Mouse (Mus musculus): ENCODE measurements around the gene Plcxd1. TPM values are rescaled to one million over a fixed set of nuclear protein-coding genes. Genes with fewer than 3 reads are reported as not detected.
"Not testable (repeated sequence)": the region's sequence is repeated elsewhere in the genome, so short reads cannot be mapped to it uniquely, and the experiment has no call there.

Gene Plcxd1
- polyA plus RNA-seq (2017; shearing (Covaris generic)): 1 to 10 TPM in 1 of 2 experiments, under 1 TPM in 1; 0.63 to 1.6 TPM

GRCm38 (mm10) chr5:110099656-110100580 lies at the start of gene Plcxd1:
Gene Plcxd1, plus strand, starts transcription at chr5:110099969.
- ATAC-seq: no peak

GRCm38 (mm10) chr5:110057637-110058408 lies 41.9 kb upstream of the Plcxd1 start:
- peak; percentile 100 for ATAC-seq

DNA sequence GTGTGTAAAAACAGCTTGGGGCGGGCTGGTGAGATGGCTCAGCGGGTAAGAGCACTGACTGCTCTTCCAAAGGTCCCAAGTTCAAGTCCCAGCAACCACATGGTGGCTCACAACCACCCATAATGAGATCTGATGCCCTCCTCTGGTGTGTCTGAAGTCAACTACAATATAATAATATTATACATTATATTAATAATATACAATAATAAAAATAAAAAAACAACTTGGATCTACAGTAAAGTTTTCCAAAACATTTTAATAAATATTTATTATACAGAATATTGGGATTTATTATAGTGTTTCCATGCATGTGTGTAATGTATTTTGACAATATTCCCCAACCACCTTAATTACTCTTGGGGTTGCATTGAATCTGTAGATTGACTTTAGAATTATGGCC lies 27.4 kb upstream of the Plcxd1 start, which contains the start of gene Gm17655:
TSS of gene Gm17655 (minus strand) at position 101 of the 400 bp plus-strand sequence.
- ATAC-seq: not testable (repeated sequence)

DNA sequence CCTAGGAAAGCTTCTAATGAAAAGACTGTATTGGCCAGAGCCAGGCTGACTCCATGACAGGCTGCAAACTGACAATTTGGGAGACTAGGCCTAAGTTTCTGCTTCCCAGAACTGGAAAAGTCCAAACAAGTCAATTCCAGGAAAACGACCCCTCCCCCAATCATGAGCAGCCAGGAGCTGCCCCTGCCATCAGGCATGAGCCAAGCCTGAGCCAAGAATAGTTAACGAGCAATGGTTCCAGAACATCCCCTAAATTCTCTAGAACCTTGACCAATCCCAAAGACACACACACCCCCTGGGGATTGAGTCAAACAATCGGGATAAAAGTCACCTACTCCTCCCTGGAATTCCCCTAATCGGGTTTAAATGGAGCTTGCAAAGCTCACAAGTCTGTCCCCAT lies 16.8 kb upstream of the Plcxd1 start:
- no peak for ATAC-seq

DNA sequence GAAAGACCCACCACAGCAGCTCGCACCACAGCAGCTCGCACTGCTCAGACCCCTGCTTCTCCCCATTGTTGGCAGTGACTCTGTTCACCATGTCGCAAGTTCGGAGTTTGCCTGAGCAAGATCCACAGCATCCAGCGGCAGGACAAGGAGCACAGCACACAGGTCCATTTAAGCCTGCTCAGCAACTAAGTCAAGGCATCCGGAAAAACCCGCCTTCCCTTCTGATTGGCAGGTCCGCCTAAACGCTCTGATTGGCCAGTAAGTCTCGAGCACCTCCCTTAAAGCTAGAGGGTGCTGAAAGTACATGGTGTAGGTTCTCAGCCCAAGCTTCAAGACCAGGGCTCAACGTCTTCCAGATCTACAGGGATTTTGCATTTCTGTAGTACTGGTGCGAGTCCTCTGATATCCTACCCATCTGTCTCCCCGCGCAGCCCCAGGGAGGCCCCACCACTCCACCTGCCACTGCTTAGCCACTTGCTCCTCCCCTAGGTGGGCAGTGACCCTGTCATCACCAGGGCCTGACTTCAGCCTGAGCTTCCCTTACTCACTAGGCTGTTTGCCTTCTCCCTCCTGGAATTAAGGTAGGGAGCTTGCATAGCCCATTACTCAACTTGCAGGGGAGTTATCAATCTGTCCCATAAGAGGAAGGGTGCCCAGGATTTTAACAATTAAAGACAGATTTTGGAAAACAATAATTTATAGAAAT lies 13.5 kb upstream of the Plcxd1 start:
- no peak for ATAC-seq

GRCm38 (mm10) chr5:110091546-110091945 lies 8.2 kb upstream of the Plcxd1 start:
- ATAC-seq: no peak

DNA sequence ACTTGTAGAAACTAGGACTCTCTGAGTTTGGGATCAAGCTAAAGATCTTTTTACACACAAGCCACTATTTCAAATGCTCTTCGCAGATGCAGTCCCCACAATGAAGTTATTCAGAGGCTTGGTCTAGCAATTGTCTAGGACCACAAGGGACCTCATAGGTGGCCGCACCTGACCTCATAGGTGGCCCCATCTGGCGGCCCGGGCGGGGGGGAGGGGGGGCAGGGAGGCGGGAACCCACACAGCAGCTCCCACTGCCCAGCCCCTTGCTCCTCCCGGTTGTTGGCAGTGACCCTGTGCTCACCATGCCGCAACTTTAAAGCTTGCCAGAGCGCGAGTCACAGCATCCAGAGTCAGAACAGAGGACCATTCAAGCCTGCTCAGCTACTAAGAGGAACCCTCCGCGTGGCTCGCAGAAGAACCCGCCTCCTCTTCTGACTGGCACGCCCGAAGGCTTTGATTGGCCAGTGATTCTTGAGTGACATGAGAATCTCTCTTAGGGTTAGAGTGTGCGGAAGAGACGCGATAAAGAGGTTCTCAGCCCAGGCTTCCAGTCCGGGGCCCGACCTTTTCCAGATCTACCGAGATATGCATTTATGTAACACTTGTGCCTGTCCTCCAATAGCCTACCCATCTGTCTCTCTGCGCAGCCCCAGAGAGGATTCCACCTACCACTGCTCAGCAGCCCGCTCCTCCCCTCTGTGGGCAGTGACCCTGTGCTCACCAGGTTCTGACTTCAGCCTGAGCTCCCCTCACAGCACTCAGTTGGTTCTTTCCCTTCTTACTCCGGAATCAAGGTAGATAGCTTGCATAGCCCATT lies 5.5 kb upstream of the Plcxd1 start, which contains the start of gene Gm35315:
TSS of gene Gm35315 (minus strand) at position 391 of the 817 bp plus-strand sequence.
- peak; percentile 98 for ATAC-seq

DNA sequence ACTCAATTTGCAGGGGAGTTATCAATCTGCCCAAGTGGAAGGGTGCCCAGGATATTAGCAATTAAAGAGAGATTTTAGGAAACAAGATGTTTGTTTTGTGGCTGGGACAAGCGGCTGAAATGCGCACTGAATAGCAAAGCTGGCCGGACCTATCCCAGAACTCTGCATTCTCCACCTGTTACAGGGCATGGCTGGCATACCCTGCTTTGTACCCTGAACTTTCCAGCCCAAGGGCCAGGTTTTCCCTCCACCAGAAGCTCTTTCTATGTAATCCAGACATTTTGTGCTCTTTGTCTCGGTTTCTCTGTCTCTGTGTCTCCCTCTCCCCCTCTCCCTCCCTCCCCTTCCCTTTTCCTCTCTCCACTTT lies 4.9 kb upstream of the Plcxd1 start:
- peak; percentile 4 for ATAC-seq

GRCm38 (mm10) chr5:110098991-110099477 lies 735 bp upstream of the Plcxd1 start:
- ATAC-seq: no peak

- peak; percentile 80 for ATAC-seq
Observed at GRCm38 (mm10) chr5:110100921-110101631, 1.3 kb downstream of the Plcxd1 start.

GRCm38 (mm10) chr5:110101716-110102347 lies 2.1 kb downstream of the Plcxd1 start:
- ATAC-seq: peak; percentile 29

DNA sequence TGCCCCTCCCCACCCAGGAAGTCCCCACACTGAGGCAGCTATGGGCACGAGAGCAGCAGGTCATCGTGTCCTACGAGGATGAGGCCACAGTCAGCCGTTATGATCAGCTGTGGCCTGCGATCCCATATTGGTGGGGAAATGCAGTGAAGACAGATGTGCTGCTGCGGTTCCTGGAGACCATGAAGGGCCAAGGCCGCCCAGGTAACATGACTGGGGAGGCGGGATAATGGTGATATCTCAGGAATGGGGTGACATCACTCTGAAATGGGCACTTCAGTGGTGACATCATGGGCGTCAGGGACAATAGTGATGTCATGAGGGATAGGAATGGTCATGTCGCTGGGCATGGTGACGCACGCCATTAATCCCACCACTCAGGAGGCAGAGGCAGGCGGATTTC lies 2.7 kb downstream of the Plcxd1 start:
- ATAC-seq: no peak

DNA sequence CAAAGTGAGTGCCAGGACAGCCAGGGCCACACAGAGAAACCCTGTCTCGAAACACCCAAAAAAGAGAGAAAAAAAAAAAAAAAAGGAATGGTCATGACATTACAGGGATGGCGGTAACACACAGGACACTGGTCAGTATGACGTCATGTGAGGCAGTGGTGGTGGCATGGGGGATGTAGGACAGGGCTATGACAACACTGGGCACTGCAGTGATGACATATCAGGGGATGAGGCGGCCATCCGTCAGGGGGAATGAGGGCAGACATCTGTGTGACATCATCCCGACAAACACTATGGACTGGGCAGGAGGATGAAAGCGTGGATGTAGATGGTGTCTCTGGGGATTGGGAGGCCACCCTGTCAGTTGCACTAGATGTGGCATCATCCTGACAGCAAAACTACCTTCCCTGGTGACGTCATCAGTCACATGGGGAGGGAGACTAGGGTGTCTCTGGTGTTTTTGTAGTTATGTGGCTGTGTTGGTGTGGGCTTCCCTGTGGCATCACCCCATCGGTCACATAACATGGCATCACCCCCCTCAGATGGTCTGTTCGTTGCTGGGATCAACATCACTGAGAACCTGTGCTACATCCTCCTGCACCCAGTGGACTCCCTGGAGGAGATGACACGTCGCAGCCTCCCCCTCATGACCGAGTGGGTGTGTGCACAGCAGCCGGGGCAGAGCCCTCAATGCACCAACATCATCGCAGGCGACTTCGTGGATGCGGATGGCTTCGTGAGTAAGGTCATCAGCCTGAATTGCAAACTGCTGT lies 3.3 kb downstream of the Plcxd1 start:
- ATAC-seq: no peak

- no peak for ATAC-seq
Observed at GRCm38 (mm10) chr5:110103901-110104615, 4.3 kb downstream of the Plcxd1 start.

DNA sequence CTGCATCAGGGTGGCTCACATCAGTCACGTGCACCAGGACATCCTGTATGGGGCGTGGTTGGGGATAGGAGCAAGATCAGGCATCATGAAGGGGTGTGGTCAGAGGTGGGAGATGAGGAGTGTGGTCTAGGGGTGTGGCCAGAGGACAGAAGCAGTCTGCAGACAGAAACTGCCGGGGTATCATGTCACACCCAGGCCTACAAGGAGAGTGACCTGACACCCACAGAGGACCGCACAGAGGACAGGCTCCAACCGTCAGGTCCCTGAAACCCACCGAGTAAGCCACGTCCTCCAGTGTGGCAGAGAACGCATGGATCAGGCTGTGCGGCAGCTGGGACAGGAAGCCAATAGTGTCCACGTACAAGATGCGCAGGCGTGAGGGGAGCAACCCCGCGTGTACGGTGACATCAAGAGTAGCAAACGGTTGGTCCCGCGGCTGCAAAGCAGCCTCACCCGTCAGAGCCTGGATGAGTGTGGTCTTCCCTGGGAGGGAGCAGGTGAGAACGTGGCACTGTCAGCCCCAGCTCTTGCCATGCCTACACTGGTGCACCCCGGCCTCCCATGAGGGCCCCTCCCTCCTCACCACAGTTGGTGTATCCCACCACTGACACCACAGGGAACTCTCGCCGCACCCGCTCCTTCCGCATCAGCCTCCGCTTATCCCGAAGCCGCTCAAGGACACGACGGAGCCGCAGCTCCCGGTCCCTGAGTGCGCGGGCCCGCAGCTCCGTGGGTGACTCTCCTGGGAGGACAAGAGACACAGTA lies 5.0 kb downstream of the Plcxd1 start:
- ATAC-seq: no peak

GRCm38 (mm10) chr5:110106140-110106871 lies 6.5 kb downstream of the Plcxd1 start:
- ATAC-seq: no peak

GRCm38 (mm10) chr5:110106901-110107564 lies 7.3 kb downstream of the Plcxd1 start:
- ATAC-seq: no peak

Data from activated CD4-positive, CD25-positive, alpha-beta regulatory T cell, adult 4 months (primary cell).